Mouse (Mus musculus): ENCODE measurements around the gene Iqcn. TPM values are rescaled to one million over a fixed set of nuclear protein-coding genes. Genes with fewer than 3 reads are reported as not detected.

Iqcn gene
- polyA plus RNA-seq, 1 experiment from 2014 or later: not detected

DNA sequence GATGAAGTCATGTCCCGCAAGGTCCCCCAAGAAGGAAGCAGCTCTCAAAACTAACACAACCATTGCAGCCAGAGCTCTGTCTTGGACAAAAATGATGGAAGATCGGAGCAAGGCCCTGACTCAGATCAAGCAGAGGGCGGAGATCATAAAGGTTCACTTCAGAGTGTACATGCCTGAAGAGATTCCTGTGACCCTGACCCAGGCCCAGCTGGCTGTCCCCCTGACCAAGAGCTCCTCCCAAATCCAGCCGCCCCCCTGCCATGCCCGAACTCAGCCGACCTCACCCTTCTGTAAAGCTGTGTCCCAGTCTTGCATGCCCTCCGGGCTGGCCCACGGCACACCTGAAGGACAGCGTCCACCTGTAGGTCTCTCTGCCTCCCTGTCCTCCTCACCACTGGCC, 6.5 kb downstream of the Iqcn start:
- WGBS: 87% methylated on average over 9 of the region's 9 CpGs
- Histone ChIP-seq H3K9me3 (replicated peaks) (no peaks in the 10 kb centered on the region), H3K4me1 (peaks cover 7% of the 10 kb centered on the region; the same call in 1 of the 2 replicates), H3K4me3 (no peak overlapping the region), H3K36me3 (peaks cover 3% of the 10 kb centered on the region), H3K27me3 (0 out of 2 replicates have a peak, but pooled peaks cover 7% of the 10 kb centered on the region), H3K27ac (no peak overlapping the region), H3K9ac (no peak overlapping the region), H3K4me2 (replicated peaks) (no peak overlapping the region)
- ATAC-seq (ENCODE audit: low FRiP score): no peak

DNA sequence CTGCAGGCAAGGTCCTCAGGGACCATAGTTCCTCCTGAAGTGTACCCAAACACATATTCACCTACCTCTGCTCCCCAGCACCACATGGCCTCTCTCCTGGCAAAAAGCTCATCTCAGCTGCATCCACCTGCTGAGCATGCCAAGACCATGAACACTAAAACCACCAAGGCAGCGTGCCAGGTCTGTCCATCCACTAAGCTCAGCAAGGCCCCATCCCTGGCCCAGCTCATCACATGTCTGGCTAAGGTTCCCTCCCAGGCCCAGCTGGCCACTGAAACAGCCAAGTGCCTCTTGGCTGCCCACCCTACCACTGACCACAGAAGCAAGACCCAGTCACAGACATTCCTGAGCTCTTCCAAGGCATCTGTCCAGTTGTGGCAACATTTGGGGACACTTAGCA, 7.0 kb downstream of the Iqcn start:
- Histone ChIP-seq H3K27ac (no peak overlapping the region), H3K36me3 (peaks cover 3% of the 10 kb centered on the region; the same call in 1 of the 2 replicates), H3K4me3 (no peak overlapping the region), H3K9ac (no peak overlapping the region), H3K27me3 (0 out of 2 replicates have a peak, but pooled peaks cover 7% of the 10 kb centered on the region), H3K9me3 (replicated peaks) (no peaks in the 10 kb centered on the region), H3K4me2 (replicated peaks) (no peak overlapping the region), H3K4me1 (peaks cover 7% of the 10 kb centered on the region; the same call in 1 of the 2 replicates)
- no peak for ATAC-seq (ENCODE audit: low FRiP score)
- WGBS: 94% methylated on average over 1 of the region's 1 CpGs

DNA sequence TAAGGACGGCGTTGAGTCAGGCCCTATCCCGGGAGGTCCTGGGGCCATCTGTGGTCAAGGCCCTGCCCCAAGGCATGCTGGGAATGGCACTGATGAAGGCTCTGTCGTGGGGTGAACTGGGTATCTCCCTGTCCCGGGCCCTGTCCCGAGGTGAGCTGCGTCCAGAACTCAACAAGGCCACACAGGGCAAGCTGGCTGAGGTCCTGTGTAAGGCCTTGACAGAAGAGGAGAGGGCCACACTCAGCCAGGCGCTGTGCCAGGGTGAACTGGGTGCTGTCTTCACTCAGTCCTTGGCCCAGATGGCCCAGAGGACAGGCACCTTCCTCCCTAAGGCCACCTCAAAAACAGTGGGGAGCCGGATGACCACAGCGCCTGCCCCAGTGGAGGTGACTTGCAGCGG, 7.8 kb downstream of the Iqcn start:
- H3K4me3 ChIP-seq: no peak overlapping the region
- peaks cover 3% of the 10 kb centered on the region; the same call in 1 of the 2 replicates for H3K36me3 ChIP-seq
- H3K4me1 ChIP-seq: peaks cover 7% of the 10 kb centered on the region; the same call in 1 of the 2 replicates
- H3K9me3 ChIP-seq (replicated peaks): no peaks in the 10 kb centered on the region
- 86% methylated on average over 11 of the region's 11 CpGs for WGBS
- no peak overlapping the region for H3K27ac ChIP-seq
- no peak overlapping the region for H3K9ac ChIP-seq
- ATAC-seq (ENCODE audit: low FRiP score): no peak
- H3K27me3 ChIP-seq: 0 out of 2 replicates have a peak, but pooled peaks cover 7% of the 10 kb centered on the region
- H3K4me2 ChIP-seq (replicated peaks): no peak overlapping the region

DNA sequence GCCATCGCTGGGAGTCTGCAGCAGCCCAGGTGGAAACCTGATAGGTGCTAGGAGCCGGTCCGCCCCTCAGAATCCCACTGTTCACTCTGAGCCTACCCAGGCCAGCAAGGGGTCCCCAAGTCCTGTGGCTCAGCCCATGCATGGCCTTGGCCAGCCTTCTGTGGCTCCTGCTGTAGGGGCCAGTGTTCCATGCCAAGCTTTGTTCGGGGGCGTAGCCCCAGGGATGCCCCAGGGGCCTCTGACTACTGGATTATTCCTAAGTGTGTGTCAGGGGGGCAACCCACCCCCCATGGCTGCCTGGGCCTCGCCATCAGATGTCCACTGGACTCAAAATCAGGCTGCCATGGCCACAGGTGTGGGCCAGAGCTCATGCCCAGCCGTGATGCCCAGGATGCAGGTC, 10.7 kb downstream of the Iqcn start:
- no peak for ATAC-seq (ENCODE audit: low FRiP score)
- H3K4me2 ChIP-seq (replicated peaks): no peak overlapping the region
- 0 out of 2 replicates have a peak, but pooled peaks cover 12% of the 10 kb centered on the region for H3K27me3 ChIP-seq
- WGBS: 75% methylated on average over 7 of the region's 7 CpGs
- H3K9me3 ChIP-seq (replicated peaks): no peaks in the 10 kb centered on the region
- H3K27ac ChIP-seq: no peak overlapping the region
- no peaks in the 10 kb centered on the region for H3K36me3 ChIP-seq
- no peak overlapping the region; the same call in 1 of the 2 replicates for H3K9ac ChIP-seq
- no peak overlapping the region for H3K4me3 ChIP-seq
- peaks cover 7% of the 10 kb centered on the region; the same call in 1 of the 2 replicates for H3K4me1 ChIP-seq

DNA sequence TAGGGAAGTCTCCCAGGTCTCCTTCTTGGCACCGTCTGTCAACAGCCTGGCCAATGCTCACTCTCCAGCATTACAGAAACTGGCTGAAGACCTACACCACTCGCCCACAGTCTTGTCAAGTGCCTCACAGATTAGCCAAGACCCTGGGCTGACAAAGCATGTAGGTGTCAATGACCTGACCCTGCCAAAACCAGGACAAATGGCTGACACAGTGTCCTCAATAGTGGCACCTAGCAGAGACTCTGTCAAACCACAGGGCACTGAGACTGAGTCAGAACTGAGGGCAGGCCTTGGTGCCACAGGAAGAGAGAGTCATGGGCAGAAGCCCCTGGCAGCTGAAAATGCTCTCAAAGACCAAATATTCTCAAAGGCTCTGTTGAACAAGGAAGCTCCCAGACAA, 11.8 kb downstream of the Iqcn start:
- Histone ChIP-seq H3K9ac (no peak overlapping the region), H3K4me1 (peaks cover 7% of the 10 kb centered on the region; the same call in 1 of the 2 replicates), H3K4me2 (replicated peaks) (no peak overlapping the region), H3K4me3 (no peak overlapping the region), H3K36me3 (no peaks in the 10 kb centered on the region), H3K9me3 (replicated peaks) (no peaks in the 10 kb centered on the region), H3K27ac (no peak overlapping the region), H3K27me3 (peaks cover 17% of the 10 kb centered on the region; the same call in 1 of the 2 replicates)
- ATAC-seq (ENCODE audit: low FRiP score): no peak
- 73% methylated on average over 2 of the region's 2 CpGs for WGBS

DNA sequence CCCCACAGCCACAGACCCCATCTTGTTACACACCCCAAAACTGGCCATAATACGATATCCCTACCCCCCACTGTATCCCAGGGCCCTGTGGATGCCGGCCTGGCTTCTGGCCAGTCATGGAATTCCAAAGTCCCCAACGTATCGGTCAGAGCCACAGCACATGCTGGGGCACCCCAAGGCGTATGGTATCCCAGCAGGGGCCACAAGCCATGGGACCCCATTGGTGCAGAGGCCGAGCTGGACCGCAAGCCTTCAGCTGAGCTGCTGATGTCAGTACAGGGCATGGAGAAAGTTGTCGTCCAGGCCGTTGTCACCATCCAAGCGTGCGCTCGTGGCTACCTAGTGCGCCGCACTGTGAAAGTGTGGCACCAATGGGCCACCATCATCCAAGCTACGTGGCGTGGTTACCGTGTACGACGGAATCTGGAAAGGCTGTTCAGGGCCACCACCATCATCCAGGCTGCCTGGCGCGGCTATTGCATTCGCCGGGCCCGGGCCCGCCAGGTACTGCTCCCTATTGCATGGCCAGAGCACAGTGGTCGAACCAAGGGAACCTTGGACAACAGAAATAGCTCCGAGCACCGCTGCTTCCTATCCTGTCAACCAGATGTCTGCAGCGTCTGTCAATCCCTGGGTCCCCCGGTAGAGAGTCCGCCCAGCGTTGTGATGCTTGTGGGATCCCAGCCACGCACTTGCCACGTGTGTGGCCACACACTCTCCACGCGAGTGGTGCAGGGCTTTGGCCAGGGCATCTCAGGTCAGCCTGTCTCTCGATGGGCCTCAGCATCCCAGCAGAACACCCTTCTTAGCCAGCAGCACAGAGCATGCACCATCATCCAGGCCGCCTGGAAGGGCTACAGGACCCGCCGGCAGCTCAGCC, 13.5 kb downstream of the Iqcn start:
- H3K4me3 ChIP-seq: no peak overlapping the region
- no peaks in the 10 kb centered on the region for H3K36me3 ChIP-seq
- no peaks in the 10 kb centered on the region for H3K9me3 ChIP-seq (replicated peaks)
- peaks cover 7% of the 10 kb centered on the region; the same call in 1 of the 2 replicates for H3K4me1 ChIP-seq
- H3K27ac ChIP-seq: no peak overlapping the region
- no peak overlapping the region for H3K4me2 ChIP-seq (replicated peaks)
- 86% methylated on average over 40 of the region's 40 CpGs for WGBS
- H3K27me3 ChIP-seq: peaks cover 19% of the 10 kb centered on the region; the same call in 1 of the 2 replicates
- no peak for ATAC-seq (ENCODE audit: low FRiP score)
- H3K9ac ChIP-seq: no peak overlapping the region

DNA sequence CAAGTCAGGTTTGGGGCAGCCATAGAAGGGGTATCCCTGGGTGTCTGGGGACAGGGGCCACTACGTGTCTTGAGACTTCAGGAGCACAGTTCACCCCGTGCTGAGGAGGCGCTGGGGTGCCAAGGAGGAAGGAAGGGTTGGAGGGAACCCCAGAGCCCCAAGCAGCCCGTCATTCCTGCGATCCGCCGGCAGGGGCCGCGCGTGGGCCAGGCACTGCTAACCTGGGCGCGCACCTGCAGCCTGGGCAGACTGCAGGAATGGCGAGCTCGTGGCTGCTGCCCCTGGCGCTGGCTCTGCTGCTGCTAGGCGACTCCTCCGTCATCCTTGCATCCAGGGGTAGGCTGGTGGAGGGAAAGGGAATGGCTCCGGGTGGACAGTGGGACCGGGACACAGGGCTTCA, 15.0 kb downstream of the Iqcn start, which contains the start of gene Gm3336:
TSS of gene Gm3336 (plus strand) at position 247 of the 400 bp plus-strand sequence.
- no peak within 1 kb of the TSS for H3K4me3 ChIP-seq
- ATAC-seq (ENCODE audit: low FRiP score): no peak; the same call in 1 of the 2 replicates
- WGBS: 4% methylated on average over 19 of the region's 19 CpGs
- no peaks in the 10 kb centered on the region for H3K9me3 ChIP-seq (replicated peaks)
- no peaks in the 10 kb centered on the region for H3K36me3 ChIP-seq
- peaks cover 7% of the 10 kb centered on the region; the same call in 1 of the 2 replicates for H3K4me1 ChIP-seq
- H3K27ac ChIP-seq: no peak within 1 kb of the TSS
- 0 out of 2 replicates have a peak within 1 kb of the TSS, but pooled peaks have one; percentile 15 for H3K4me2 ChIP-seq (replicated peaks)
- peaks cover 12% of the 10 kb centered on the region; the same call in 1 of the 2 replicates for H3K27me3 ChIP-seq
- no peak within 1 kb of the TSS for H3K9ac ChIP-seq

DNA sequence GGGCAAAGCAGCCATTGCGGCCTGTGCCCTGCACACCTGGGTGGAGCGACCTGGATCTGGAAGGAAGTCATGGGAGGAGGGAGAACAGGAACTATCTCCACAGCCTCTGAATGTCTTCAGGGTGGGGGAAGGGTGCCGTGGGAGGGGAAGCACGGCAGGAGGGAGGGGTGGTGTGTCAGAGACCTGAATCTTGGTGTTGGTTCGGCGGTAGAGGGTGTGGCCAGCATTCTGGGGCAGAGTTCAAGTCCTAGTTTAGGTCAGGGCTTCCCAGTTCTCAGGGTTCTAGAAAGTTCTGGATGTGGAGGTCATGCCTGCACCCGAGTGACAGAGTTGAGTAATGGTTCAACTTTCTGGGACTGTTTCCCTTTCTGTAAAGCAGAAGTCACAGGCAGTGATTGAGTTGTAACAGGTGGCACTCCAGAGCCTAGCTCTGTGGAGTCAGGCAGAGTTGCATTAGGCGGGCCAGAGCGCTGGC, 16.6 kb downstream of the Iqcn start:
- no peak for ATAC-seq (ENCODE audit: low FRiP score)
- Histone ChIP-seq H3K36me3 (no peaks in the 10 kb centered on the region), H3K4me2 (replicated peaks) (no peak overlapping the region), H3K9me3 (replicated peaks) (no peaks in the 10 kb centered on the region), H3K4me3 (no peak overlapping the region), H3K4me1 (no peaks in the 10 kb centered on the region), H3K27me3 (peaks cover 12% of the 10 kb centered on the region; the same call in 1 of the 2 replicates), H3K9ac (no peak overlapping the region), H3K27ac (no peak overlapping the region)
- WGBS: 63% methylated on average over 9 of the region's 9 CpGs

DNA sequence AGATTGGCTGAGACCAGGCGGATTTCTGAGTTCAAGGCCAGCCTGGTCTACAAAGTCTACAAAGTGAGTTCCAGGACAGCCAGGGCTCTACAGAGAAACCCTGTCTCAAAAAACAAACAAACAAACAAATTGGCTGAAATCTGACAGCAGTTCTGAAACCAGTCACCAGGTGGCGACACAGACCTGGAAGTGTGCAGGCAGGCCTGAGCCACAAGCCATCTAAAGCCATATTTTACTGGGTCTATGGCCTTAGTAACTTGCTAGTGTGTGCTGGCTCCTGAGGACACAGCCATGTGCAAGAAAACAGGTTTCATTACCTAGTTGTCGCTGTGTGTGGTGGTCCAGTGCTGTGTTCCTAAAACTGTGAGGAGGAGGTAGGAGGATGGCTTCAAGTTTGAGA, 17.5 kb downstream of the Iqcn start:
- WGBS: 3% methylated on average over 3 of the region's 3 CpGs
- H3K4me3 ChIP-seq: no peak overlapping the region
- peak; percentile 53 for ATAC-seq (ENCODE audit: low FRiP score)
- H3K27ac ChIP-seq: no peak overlapping the region
- H3K27me3 ChIP-seq: peaks cover 12% of the 10 kb centered on the region; the same call in 1 of the 2 replicates
- H3K4me1 ChIP-seq: no peaks in the 10 kb centered on the region
- no peak overlapping the region for H3K9ac ChIP-seq
- H3K36me3 ChIP-seq: no peaks in the 10 kb centered on the region
- no peaks in the 10 kb centered on the region for H3K9me3 ChIP-seq (replicated peaks)
- H3K4me2 ChIP-seq (replicated peaks): no peak overlapping the region

DNA sequence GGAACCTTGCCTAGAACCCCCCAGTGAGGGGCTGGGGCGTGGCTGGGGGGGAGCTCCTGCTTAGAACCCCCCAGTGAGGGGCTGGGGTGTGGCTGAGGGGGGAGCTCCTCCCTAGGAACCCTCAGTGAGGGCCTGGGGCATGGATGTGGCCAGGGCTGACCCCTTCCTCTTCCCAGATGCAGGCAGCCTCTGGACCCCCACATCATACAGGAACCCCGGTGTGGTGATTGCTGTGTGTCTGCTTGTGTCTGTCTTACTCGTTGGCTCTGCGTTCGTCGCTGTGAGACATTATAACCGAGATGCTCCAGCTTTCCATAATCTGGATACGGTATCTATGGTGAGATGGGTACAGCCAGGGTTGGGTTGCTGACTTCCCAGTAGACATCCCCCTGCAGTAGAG, 18.3 kb downstream of the Iqcn start:
- no peaks in the 10 kb centered on the region for H3K9me3 ChIP-seq (replicated peaks)
- H3K27me3 ChIP-seq: peaks cover 20% of the 10 kb centered on the region
- H3K4me3 ChIP-seq: no peak overlapping the region
- no peak overlapping the region for H3K27ac ChIP-seq
- no peak for ATAC-seq (ENCODE audit: low FRiP score)
- H3K4me1 ChIP-seq: no peaks in the 10 kb centered on the region
- H3K36me3 ChIP-seq: no peaks in the 10 kb centered on the region
- H3K9ac ChIP-seq: no peak overlapping the region
- H3K4me2 ChIP-seq (replicated peaks): no peak overlapping the region
- 88% methylated on average over 8 of the region's 8 CpGs for WGBS

DNA sequence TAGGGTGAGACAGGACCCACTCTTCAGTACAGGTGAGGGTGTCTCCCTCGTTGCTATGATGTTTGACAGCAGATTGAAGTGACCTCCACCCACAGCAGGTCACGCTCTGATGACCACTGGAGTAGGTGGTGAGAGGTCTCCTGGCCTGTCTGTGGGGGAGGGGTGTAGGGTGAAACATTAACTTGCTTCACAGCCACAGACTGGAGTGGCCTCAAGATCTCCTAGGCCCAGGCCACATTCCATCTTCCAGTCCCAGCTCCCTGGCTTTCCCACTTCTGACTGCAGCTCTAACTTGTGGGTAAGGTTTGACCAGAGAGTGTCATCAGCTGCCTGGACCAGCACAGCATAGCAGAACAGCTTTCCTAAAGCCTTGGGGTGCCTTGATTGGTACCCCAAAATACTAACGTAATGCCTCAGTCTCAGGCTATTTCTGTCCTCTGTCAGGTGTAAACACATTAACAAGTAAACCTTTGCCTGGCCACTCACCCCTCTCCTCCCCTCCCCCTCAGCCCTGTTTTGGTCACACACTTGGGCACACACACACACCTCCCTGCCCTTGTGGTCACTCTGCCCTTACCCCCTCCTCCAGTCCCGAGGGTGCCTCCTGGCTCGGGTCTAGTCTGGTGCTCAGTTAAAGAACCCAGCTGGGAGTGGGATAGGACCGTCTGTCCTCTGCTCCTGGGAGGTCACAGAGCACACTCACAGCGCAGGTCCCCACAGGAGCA, 20.4 kb downstream of the Iqcn start, which contains the start of gene Pde4c:
TSS of gene Pde4c (plus strand) at position 235 of the 725 bp plus-strand sequence.
- Histone ChIP-seq H3K9ac (no peak within 1 kb of the TSS), H3K36me3 (no peaks in the 10 kb centered on the region)
- WGBS: 52% methylated on average over 7 of the region's 7 CpGs

DNA sequence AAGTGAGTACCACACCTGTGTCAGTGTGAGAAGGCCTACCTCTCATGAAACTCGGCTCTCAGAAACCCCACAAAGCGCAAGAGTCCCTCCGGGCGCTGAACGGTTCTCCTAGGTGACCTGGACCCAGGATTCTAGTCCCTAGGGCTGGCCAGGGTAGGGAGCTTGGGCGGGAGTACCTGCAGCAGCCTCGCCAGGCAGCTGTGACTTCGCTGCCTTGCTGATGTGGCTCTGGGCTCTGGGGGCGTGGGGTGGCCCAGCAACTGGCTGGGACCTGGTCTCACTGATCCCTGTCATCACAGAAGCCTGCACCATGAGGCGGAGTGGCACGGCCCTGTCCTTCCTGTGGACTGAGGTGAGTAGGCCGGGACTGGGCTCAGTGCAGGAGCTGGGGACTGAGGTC, 21.0 kb downstream of the Iqcn start:
- 77% methylated on average over 12 of the region's 12 CpGs for WGBS

More for the DNA sequence above, 20.4 kb downstream of the Iqcn start, which contains the start of gene Pde4c:
- Histone ChIP-seq H3K9me3 (replicated peaks) (no peaks in the 10 kb centered on the region), H3K27ac (no peak within 1 kb of the TSS), H3K27me3 (peaks cover 34% of the 10 kb centered on the region), H3K4me1 (no peaks in the 10 kb centered on the region), H3K4me3 (no peak within 1 kb of the TSS), H3K4me2 (replicated peaks) (no peak within 1 kb of the TSS)
- ATAC-seq (ENCODE audit: low FRiP score): no peak

More for the DNA sequence above, 21.0 kb downstream of the Iqcn start:
- H3K27ac ChIP-seq: no peak overlapping the region
- no peak overlapping the region for H3K9ac ChIP-seq
- peaks cover 39% of the 10 kb centered on the region for H3K27me3 ChIP-seq
- no peak overlapping the region for H3K4me2 ChIP-seq (replicated peaks)
- H3K4me3 ChIP-seq: no peak overlapping the region
- H3K4me1 ChIP-seq: no peaks in the 10 kb centered on the region
- H3K9me3 ChIP-seq (replicated peaks): no peaks in the 10 kb centered on the region
- H3K36me3 ChIP-seq: no peaks in the 10 kb centered on the region
- ATAC-seq (ENCODE audit: low FRiP score): no peak

Data from hindbrain, embryonic 12.5 days (tissue).